Mouse (Mus musculus) NIH3T3 (cell line): ENCODE results near the gene Rab11b.
A peak's percentile ranks its signal among the peaks of the same experiment; 100 is the strongest.

Source experiments
- DNase-seq: peaks from one replicate; pipeline ENCODE4 v3.0.0-alpha.2; 2012; ENCODE audit warnings: low read depth

Gene Rab11b

GRCm38 (mm10) chr17:33760255-33761165 lies at the start of gene Rab11b:
TSS of gene Rab11b (minus strand) at chr17:33760530.
- DNase-seq, result peak; percentile 100

GRCm38 (mm10) chr17:33808192-33808591 lies 47.9 kb upstream of the Rab11b start:
- no peak for DNase-seq

DNA sequence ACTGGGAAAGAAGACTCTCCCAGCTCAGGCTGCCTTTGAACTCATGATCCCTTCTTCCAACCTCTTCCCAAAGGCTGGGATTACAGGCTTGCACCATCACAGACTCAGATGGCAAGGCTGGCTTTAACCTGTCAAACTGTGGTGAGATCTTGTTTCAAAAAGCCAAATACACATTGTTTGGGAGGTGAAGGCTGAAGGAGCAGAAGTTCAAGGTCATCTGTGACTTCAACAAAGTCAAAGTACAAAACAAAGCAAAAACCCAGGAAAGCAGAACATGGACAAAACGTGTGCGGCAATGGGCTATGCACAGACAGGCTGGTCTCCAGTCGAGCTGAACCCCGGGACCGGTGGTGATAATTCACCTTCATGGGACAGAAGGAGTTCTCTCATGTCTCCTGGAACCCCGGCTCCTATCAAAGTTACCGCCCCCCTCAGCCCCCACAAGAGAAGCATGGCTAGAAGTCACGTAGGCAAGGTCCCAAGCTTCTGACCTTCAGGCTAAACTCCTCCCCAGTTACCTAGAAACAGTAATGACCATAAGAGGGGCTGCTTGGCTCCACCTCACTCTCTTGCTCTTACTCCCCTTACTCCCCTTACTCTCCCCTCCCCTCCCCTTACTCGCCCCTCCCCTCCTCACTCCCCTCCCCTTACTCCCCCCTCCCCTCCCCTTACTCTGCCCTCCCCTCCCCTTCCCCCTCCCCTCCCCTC lies 47.0 kb upstream of the Rab11b start:
- no peak for DNase-seq

- DNase-seq, result no peak
Observed at GRCm38 (mm10) chr17:33804745-33805144, 44.4 kb upstream of the Rab11b start.

DNA sequence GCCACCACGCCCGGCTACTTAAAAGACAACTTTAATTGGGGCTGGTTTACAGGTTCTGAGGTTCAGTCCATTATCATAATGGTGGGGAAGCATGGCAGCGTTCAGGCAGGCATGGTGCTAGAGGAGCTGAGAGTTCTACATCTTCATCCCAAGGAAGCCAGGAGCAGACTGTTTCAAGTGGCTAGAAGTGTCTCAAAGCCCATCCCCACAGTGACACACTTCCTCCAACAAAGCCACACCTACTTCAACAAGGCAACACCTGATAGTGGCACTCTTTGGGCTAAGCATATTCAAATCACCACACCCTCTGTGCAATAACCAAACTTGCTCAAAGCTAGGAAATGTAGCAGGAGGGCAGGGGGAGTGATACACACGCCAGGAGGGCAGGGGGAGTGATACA lies 43.9 kb upstream of the Rab11b start:
- DNase-seq, result no peak

- DNase-seq, result peak; percentile 56
Observed at GRCm38 (mm10) chr17:33802221-33802620, 41.9 kb upstream of the Rab11b start.

DNA sequence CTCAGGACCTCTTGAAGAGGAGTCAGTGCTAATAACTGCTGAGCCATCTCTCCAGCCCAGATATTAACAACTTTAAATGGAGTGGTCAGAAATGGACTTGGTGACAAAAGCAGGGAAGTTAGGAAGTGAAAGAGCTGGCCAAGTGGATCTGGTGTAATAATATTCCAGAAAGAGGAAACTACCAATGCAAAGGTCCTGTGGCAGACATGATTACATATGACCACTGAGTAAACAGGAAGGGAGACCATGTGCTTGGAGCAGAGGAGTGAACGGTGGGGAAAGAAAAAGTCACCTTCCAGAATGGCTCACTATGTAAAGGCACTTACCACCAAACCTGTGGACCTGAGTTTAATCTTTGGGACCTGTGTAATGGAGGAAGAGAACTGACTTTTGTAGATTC lies 38.9 kb upstream of the Rab11b start:
- DNase-seq, result no peak

DNA sequence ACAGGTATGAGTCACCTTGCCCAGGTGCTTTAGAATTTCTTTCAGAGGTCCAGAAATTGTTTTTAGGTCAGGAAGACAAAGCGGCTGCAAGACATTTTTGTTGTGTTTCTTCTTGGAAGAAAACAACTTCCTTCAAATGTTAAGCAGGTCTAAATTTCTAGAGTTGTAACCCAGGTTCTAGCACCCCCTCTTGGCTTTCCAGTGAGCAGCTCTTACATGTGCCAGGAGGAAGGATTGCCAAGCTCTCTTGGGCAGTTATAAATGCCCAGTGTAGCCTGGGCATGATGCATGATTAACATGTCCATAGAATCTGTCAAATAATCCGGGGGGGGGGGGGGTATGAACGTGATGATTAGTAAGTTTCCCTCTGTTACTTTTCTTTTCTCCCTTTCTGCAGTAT lies 38.0 kb upstream of the Rab11b start:
- DNase-seq, result peak; percentile 75

GRCm38 (mm10) chr17:33788732-33789131 lies 28.4 kb upstream of the Rab11b start:
- no peak for DNase-seq

DNA sequence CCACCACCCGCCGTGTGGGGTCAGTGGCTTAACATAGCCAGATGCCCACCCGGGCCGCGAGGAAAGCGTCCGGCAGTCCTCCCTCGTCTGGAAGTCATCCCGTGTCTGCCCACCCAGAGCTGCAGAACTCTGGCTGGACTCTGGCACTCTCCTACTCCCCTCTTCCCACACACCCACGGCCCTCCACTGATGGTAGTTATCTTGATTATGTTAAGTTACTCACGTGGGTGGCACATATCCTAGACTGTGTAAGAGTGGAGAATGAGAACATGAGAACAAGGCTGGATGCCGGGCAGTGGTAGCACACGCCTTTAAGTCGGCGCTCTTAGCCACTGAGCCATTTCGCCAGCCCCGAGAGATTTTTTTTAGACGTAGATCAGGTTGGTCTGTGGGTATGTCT lies 26.0 kb upstream of the Rab11b start:
- DNase-seq, result no peak

DNA sequence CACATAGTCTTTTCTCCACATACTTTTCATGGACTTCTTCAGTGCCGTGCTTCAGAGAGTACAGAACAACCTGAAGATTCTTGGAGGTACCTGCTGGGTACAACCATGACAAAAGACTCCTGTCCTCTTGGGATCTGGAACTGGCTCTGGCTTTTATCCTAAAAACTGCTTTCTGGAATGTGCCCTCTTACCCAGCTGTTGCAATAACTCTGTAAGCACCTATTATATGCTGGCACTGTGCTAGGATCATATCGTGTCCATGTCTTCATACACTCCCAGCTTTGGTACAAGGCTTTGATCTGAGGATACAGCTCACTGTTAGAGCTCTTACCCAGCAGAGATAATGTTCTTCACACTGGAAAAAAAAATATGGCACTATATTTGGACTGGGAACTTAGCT lies 24.6 kb upstream of the Rab11b start:
- DNase-seq, result peak; percentile 39

DNA sequence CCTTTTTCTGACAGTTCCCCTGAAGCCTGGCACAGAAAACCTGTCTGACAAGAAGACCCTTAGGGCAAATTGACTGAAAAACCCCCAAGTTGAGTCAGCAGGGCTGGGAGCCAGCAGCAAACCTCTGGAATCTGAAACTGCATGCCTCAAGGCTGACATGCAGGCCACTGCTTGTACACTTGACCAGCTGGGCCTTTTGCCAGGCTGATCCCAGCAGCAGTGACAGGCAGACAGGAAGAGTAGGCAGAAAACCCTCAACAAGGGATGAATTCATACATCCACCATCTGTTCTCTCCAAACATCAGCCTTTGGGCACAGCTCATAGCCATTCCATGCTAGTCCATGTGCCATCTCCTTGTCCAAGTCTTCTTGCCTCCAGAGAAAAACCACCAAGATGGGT lies 23.1 kb upstream of the Rab11b start:
- DNase-seq, result peak; percentile 99

DNA sequence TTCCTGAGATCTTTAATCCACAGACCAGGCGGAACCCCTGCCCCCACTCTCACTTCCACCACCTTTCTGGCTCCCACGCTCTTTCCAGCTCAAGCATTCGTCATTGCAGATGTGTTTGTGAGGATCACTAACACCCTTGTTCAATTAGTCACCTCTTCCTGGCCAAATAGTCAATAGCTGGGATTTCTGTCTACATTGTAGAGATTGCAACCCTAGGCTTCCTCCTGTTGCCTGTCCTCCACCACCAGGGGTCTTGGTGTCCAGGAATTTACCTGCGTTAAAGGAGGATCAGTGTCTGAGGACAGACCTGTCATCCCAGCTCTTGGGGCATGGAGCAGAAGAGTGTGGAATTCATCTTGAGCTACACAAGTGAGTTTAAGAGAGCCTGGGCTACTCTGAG lies 21.7 kb upstream of the Rab11b start:
- peak; percentile 61 for DNase-seq

- peak; percentile 92 for DNase-seq
Observed at GRCm38 (mm10) chr17:33781124-33781977, 21.0 kb upstream of the Rab11b start, which contains the start of gene Angptl4. TSS of gene Angptl4 (minus strand) at chr17:33781830.

DNA sequence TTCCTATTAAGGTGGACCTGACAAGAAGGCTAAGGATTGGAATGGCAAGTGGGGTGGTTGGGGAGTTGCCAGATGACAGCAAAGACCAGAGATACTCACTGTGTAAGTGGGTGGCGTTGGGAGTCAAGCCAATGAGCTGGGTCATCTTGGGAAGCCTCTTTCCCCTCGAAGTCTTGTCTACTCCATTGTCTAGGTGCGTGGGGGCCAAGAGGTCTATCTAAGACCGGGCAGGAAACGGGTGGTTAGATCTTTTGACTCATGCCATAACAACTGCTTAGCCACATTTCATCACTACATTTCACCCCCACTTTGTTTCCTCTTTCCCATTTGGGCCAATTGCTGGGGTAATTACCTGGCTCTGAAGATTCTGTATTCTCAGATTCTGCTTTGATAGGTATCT lies 20.1 kb upstream of the Rab11b start:
- DNase-seq, result peak; percentile 85

GRCm38 (mm10) chr17:33779967-33780295 lies 19.6 kb upstream of the Rab11b start:
- peak; percentile 61 for DNase-seq

DNA sequence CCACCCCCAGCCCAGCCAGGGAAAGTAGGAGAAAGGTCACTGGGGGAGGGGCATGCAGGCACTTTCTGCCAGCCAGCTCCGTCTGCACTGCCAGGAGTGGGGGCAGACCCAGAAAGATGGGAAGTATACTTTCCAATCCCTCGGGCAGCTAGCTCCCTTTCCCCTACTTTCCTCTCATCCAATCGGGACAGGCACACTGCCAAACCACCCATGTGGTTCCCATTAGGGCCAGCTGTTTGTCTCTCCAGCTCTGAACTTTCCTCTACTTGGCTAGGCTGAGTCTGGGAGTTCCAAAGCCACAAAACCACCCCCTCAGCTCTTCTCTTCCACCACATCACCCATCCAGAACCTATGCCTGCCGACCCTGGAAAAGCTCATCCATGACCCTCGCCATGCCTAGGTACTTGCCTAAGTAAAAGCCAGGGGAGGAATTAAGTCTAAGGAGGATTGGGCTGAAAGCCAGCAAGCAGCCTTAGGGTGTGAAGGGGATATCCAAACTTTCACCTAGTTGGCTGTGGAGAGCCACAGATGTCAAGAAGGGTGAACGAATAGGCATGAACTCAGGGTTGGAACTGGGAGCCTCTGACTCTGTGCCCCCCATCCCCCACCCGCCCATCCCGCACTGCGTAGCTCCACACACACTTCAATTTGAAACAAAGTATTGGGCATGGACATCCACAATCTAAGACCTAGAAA lies 19.1 kb upstream of the Rab11b start:
- peak; percentile 100 for DNase-seq

- DNase-seq, result no peak
Observed at GRCm38 (mm10) chr17:33775287-33775686, 15.0 kb upstream of the Rab11b start.

DNA sequence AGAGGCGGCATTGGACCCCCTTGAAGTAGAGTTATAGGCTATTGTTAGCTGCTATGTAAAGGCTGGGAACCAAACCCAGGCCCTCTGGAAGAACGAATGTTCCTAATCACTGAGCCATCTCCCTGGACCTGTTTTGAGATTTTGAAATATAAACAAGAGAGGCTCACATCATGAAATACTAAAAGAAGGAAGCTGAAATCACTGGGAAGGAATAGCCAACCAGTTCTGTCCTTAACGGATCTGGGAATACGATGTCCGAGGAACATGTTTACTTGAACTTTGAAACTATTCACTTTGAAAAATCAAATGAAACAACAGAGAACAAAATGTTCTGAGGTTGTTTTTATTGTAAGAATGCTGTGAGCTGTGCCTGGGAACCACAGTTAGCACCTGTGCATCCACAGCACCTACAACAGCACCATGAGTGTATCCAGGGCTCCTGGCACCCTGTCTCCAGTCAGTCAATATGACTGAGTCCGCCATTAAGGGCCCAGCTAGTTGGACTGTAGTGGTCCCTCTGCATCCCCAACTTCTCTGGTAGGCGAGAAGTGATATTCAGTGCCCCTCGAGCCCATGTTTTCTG lies 14.3 kb upstream of the Rab11b start:
- DNase-seq, result no peak

GRCm38 (mm10) chr17:33773871-33774572 lies 13.7 kb upstream of the Rab11b start:
- DNase-seq, result no peak

DNA sequence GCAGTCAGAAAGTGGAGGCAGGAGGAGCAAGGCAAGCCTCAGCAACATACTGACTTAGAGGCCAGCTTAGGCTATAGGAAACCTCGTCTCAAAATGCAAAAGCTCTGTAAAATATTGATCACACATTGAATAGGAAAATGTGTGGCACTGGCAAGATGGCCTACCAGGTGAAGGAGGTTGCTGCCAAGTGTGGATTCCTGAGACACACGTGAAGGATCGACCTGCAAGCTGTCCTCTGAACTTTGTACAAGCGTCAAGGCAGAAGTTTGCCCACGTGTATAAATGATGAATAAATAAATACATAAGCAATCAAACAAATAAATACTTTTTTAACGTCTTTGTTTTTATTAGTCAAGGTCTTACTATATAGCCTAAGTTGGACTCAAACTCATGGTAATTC lies 13.1 kb upstream of the Rab11b start:
- no peak for DNase-seq
